Mouse (Mus musculus) neural tube, embryonic 12.5 days (tissue): ENCODE measurements at regions not wholly inside any gene's neighbourhood (a gene's known extent, or its start where the extent isn't known, plus 50 kb on each side); places are given as distances from the start of the nearest gene placed in this dataset.

Source experiments
- ATAC-seq: fragments of 200-750 bp; cut with Nextera tagmentation; 2 replicates; pipeline ENCODE4 v1.8.0; 2017; ENCODE audit warnings: low read depth, mild to moderate bottlenecking, moderate TSS enrichment, moderate library complexity; ENCODE audit not compliant: low FRiP score
- H3K27ac ChIP-seq: fragments of 300-500 bp; sonication (generic); 2 replicates; pipeline ENCODE4 v1.5.1; 2016
- H3K27me3 ChIP-seq: fragments of 300-500 bp; sonication (generic); replicated peaks from 2 replicates; pipeline ENCODE4 v1.6.1; 2016; ENCODE audit warnings: mild to moderate bottlenecking
- H3K36me3 ChIP-seq: fragments of 300-500 bp; sonication (generic); 2 replicates; pipeline ENCODE4 v1.6.1; 2016; ENCODE audit warnings: mild to moderate bottlenecking
- H3K4me1 ChIP-seq: fragments of 300-500 bp; sonication (generic); 2 replicates; pipeline ENCODE4 v1.6.1; 2016
- H3K4me2 ChIP-seq: fragments of 300-500 bp; sonication (generic); replicated peaks from 2 replicates; pipeline ENCODE4 v1.6.1; 2016; ENCODE audit warnings: mild to moderate bottlenecking
- H3K4me3 ChIP-seq: fragments of 300-500 bp; sonication (generic); 2 replicates; pipeline ENCODE4 v1.5.1; 2016
- H3K9ac ChIP-seq: fragments of 300-500 bp; sonication (generic); 2 replicates; pipeline ENCODE4 v1.6.1; 2016; ENCODE audit warnings: mild to moderate bottlenecking
- H3K9me3 ChIP-seq: fragments of 300-500 bp; sonication (generic); 2 replicates; pipeline ENCODE4 v1.6.1; 2016; ENCODE audit warnings: mild to moderate bottlenecking
- WGBS: fragments of 180-500 bp; shearing (Covaris S2); methylation state at CpG from one replicate; pipeline ENCODE4 v1.1.7; 2016; 5-methylcytosine and 5-hydroxymethylcytosine counted together

- Histone ChIP-seq H3K27me3 (no peaks in the 10 kb centered on the region), H3K27ac (no peak overlapping the region), H3K9me3 (no peaks in the 10 kb centered on the region), H3K36me3 (no peaks in the 10 kb centered on the region), H3K4me2 (no peak overlapping the region), H3K4me3 (no peak overlapping the region), H3K4me1 (no peaks in the 10 kb centered on the region), H3K9ac (no peak overlapping the region)
- WGBS = 50% methylated on average over 6 of the region's 6 CpGs
- no peak for ATAC-seq
Measured at GRCm38 (mm10) chrX:121301915-121302314, 989.0 kb upstream of the H2afb3 start.

GRCm38 (mm10) chrX:121291239-121291638 lies 978.3 kb upstream of the H2afb3 start:
- H3K4me1 ChIP-seq = no peaks in the 10 kb centered on the region
- H3K36me3 ChIP-seq = no peaks in the 10 kb centered on the region
- no peak for ATAC-seq

DNA sequence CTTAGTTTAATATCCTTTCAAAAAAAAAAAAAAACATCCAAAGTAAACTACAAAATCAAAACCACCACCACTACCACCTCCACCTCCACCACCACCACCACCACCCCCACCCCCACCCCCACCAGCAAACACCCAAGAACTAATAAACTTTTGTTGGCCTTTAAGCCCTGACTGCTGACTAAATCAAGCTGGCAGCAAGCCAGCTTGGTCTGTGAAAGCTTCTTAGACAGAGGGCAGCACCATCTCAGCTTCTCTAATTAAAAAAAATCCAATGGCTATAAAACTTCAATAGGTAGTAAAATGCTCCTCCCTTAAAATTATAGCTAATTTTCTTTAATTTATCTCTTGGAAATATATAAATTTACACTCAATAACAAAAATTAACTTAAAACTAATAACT lies 957.2 kb upstream of the H2afb3 start:
- Histone ChIP-seq H3K4me2 (no peak overlapping the region), H3K36me3 (no peaks in the 10 kb centered on the region), H3K27me3 (no peaks in the 10 kb centered on the region), H3K9me3 (no peaks in the 10 kb centered on the region), H3K27ac (no peak overlapping the region), H3K9ac (no peak overlapping the region), H3K4me3 (no peak overlapping the region), H3K4me1 (no peaks in the 10 kb centered on the region)
- no peak for ATAC-seq

More at GRCm38 (mm10) chrX:121291239-121291638, 978.3 kb upstream of the H2afb3 start:
- no peak overlapping the region for H3K4me2 ChIP-seq
- no peak overlapping the region for H3K4me3 ChIP-seq
- no peak overlapping the region for H3K27ac ChIP-seq
- no peak overlapping the region for H3K9ac ChIP-seq
- H3K9me3 ChIP-seq = no peaks in the 10 kb centered on the region
- no peaks in the 10 kb centered on the region for H3K27me3 ChIP-seq

- H3K27me3 ChIP-seq = no peaks in the 10 kb centered on the region
- no peak overlapping the region for H3K4me3 ChIP-seq
- no peaks in the 10 kb centered on the region for H3K9me3 ChIP-seq
- 55% methylated on average over 2 of the region's 2 CpGs for WGBS
- H3K9ac ChIP-seq = no peak overlapping the region
- no peak overlapping the region for H3K4me2 ChIP-seq
- ATAC-seq = no peak
- H3K4me1 ChIP-seq = no peaks in the 10 kb centered on the region
- H3K36me3 ChIP-seq = no peaks in the 10 kb centered on the region
- H3K27ac ChIP-seq = no peak overlapping the region
Measured at GRCm38 (mm10) chrX:121269620-121270019, 956.7 kb upstream of the H2afb3 start.

GRCm38 (mm10) chrX:121232142-121233000 lies 919.5 kb upstream of the H2afb3 start:
- Histone ChIP-seq H3K27me3 (no peaks in the 10 kb centered on the region), H3K4me3 (no peak overlapping the region), H3K4me2 (no peak overlapping the region), H3K9me3 (no peaks in the 10 kb centered on the region), H3K9ac (no peak overlapping the region), H3K27ac (no peak overlapping the region), H3K4me1 (no peaks in the 10 kb centered on the region), H3K36me3 (no peaks in the 10 kb centered on the region)
- 26% methylated on average over 3 of the region's 3 CpGs for WGBS
- ATAC-seq = peak; percentile 84
